Mouse (Mus musculus) MEL (cell line): ENCODE measurements around the gene Atp12a.

Experiments used
- CTCF ChIP-seq, 3 experiments: IDR thresholded peaks in 2 of 3; conservative IDR thresholded peaks in 1 of 3; 2 replicates each; pipeline ENCODE4 v1.5.1; 2011 to 2012; ENCODE audit warnings: low read length in 3 of 3, low read depth in 2 of 3, mild to moderate bottlenecking in 2 of 3, improper control_type of control experiment in 1 of 3, inconsistent platforms in 1 of 3, mixed read lengths in 1 of 3, moderate library complexity in 1 of 3; ENCODE audit not compliant: control insufficient read depth in 1 of 3, insufficient read depth in 1 of 3, poor library complexity in 1 of 3, severe bottlenecking in 1 of 3
- EP300 ChIP-seq, 2 experiments: IDR thresholded peaks; 2 replicates each; pipeline ENCODE4 v1.6.1; 2011; ENCODE audit warnings: improper control_type of control experiment in 2 of 2, low read length in 2 of 2, low read depth in 1 of 2, mild to moderate bottlenecking in 1 of 2
- HCFC1 ChIP-seq: IDR thresholded peaks from 2 replicates; pipeline ENCODE4 v1.6.1; 2012; ENCODE audit warnings: low read depth, mild to moderate bottlenecking, inconsistent platforms, low read length, improper control_type of control experiment, moderate library complexity
- MAFK ChIP-seq: IDR thresholded peaks from 2 replicates; pipeline ENCODE4 v1.6.1; 2011; ENCODE audit warnings: low read depth, mild to moderate bottlenecking, low read length, improper control_type of control experiment, borderline replicate concordance
- MAX ChIP-seq: IDR thresholded peaks from 2 replicates; pipeline ENCODE4 v1.6.1; 2011; ENCODE audit warnings: low read length, improper control_type of control experiment
- MXI1 ChIP-seq: IDR thresholded peaks from 2 replicates; pipeline ENCODE4 v1.6.1; 2011; ENCODE audit warnings: mild to moderate bottlenecking, low read depth, low read length, improper control_type of control experiment
- MYC ChIP-seq: IDR thresholded peaks from 2 replicates; pipeline ENCODE4 v1.6.1; 2011; ENCODE audit warnings: low read depth, mild to moderate bottlenecking, low read length, improper control_type of control experiment, moderate library complexity
- POLR2A ChIP-seq, 2 experiments: IDR thresholded peaks; 2 replicates each; pipeline ENCODE4 v1.6.1; 2011 to 2012; ENCODE audit warnings: low read length in 2 of 2, mild to moderate bottlenecking in 2 of 2, control low read depth in 1 of 2, improper control_type of control experiment in 1 of 2, low read depth in 1 of 2, moderate library complexity in 1 of 2; ENCODE audit not compliant: control insufficient read depth in 1 of 2, insufficient read depth in 1 of 2, poor library complexity in 1 of 2
- SIN3A ChIP-seq: IDR thresholded peaks from 2 replicates; pipeline ENCODE4 v1.6.1; 2012; ENCODE audit warnings: low read length, improper control_type of control experiment, inconsistent platforms
- TAL1 ChIP-seq: IDR thresholded peaks from 2 replicates; pipeline ENCODE4 v1.6.1; 2012; ENCODE audit warnings: mild to moderate bottlenecking, inconsistent platforms, low read length, moderate library complexity, mixed read lengths
- ZC3H11A ChIP-seq: IDR thresholded peaks from 2 replicates; pipeline ENCODE4 v1.6.1; 2012; ENCODE audit warnings: low read depth, mild to moderate bottlenecking, inconsistent platforms, low read length, improper control_type of control experiment

- no peak for TF ChIP-seq CTCF (IDR thresholded peaks at IDR 0.05 in 2 of 3, conservative IDR thresholded peaks at IDR 0.05 in 1 of 3; ENCODE audit: control insufficient read depth in 1 of 3, insufficient read depth in 1 of 3, low read depth in 2 of 3, low read length in 3 of 3, poor library complexity in 1 of 3, severe bottlenecking in 1 of 3)
- TF ChIP-seq EP300 (IDR thresholded peaks at IDR 0.05; ENCODE audit: low read depth in 1 of 2, low read length in 2 of 2), result no peak
- TF ChIP-seq MAFK, result no peak
- TF ChIP-seq SIN3A, result no peak
- no peak for TF ChIP-seq MAX
- TF ChIP-seq POLR2A (IDR thresholded peaks at IDR 0.05; ENCODE audit: control insufficient read depth in 1 of 2, insufficient read depth in 1 of 2, low read depth in 1 of 2, low read length in 2 of 2, poor library complexity in 1 of 2), result no peak
- no peak for TF ChIP-seq ZC3H11A
- TF ChIP-seq HCFC1, result no peak
- no peak for TF ChIP-seq TAL1
- TF ChIP-seq MYC, result no peak
- TF ChIP-seq MXI1, result no peak
Observed at GRCm38 (mm10) chr14:56315519-56315918, 49.3 kb upstream of the Atp12a start.
